Mouse (Mus musculus) spleen, postnatal 4 days (tissue): Measurements from ENCODE around the gene Fosl2.
"Not testable (repeated sequence)": the region's sequence is repeated elsewhere in the genome, so short reads cannot be mapped to it uniquely, and the experiment has no call there.

Source experiments
- DNase-seq, 2 experiments: peaks; one replicate each; pipeline ENCODE4 v3.0.0; 2022; ENCODE audit warnings: low spot score in 2 of 2

Fosl2 gene

GRCm38 (mm10) chr5:32178720-32179119 lies 43.1 kb downstream of the Fosl2 start:
- not testable (repeated sequence) for DNase-seq

- no peak for DNase-seq
Observed at GRCm38 (mm10) chr5:32182885-32183629, 47.5 kb downstream of the Fosl2 start.

- no peak for DNase-seq
Observed at GRCm38 (mm10) chr5:32187717-32188116, 52.1 kb downstream of the Fosl2 start.

- no peak for DNase-seq
Observed at GRCm38 (mm10) chr5:32191259-32191658, 55.7 kb downstream of the Fosl2 start.

- no peak for DNase-seq
Observed at GRCm38 (mm10) chr5:32192016-32192845, 56.6 kb downstream of the Fosl2 start.

- DNase-seq = no peak
Observed at GRCm38 (mm10) chr5:32194236-32194635, 58.6 kb downstream of the Fosl2 start.

GRCm38 (mm10) chr5:32195857-32196609 lies 60.4 kb downstream of the Fosl2 start:
- no peak for DNase-seq

- peak; percentile 82 to 94 for DNase-seq
Observed at GRCm38 (mm10) chr5:32197698-32198097, 62.1 kb downstream of the Fosl2 start.

- DNase-seq = no peak
Observed at GRCm38 (mm10) chr5:32199136-32199535, 63.5 kb downstream of the Fosl2 start.

- DNase-seq = no peak
Observed at GRCm38 (mm10) chr5:32199594-32199993, 64.0 kb downstream of the Fosl2 start.

GRCm38 (mm10) chr5:32204653-32205052 lies 69.1 kb downstream of the Fosl2 start:
- DNase-seq = no peak

- DNase-seq = no peak
Observed at GRCm38 (mm10) chr5:32206726-32207125, 71.1 kb downstream of the Fosl2 start.
